Mouse (Mus musculus) heart, postnatal 36 days (tissue): ENCODE measurements around the gene Zfp213. TPM values are rescaled to one million over a fixed set of nuclear protein-coding genes. Genes with fewer than 3 reads are reported as not detected.
"Not testable (repeated sequence)": the region's sequence is repeated elsewhere in the genome, so short reads cannot be mapped to it uniquely, and the experiment has no call there.

ENCODE experiments used
- DNase-seq, 2 experiments: peaks; one replicate each; pipeline ENCODE4 v3.0.0; 2021 to 2022
- intact Hi-C: fragments of 180-260 bp; cut with DNase I; formaldehyde crosslinking; loops from one replicate; pipeline ENCODE4 v1.15.1; 2025
- total RNA-seq, 2 experiments: library from RNA; stranded (reverse); gene quantifications; 2 replicates each; pipeline ENCODE4 v1.2.3; 2021

Zfp213 gene
- total RNA-seq, 2 experiments from 2014 or later, result 4.9 to 5.1 TPM

- intact Hi-C loops, DNase-seq: not testable (repeated sequence)
These were observed 40.9 kb downstream of the Zfp213 start for GRCm38 (mm10) chr17:23522941-23523732.

DNA sequence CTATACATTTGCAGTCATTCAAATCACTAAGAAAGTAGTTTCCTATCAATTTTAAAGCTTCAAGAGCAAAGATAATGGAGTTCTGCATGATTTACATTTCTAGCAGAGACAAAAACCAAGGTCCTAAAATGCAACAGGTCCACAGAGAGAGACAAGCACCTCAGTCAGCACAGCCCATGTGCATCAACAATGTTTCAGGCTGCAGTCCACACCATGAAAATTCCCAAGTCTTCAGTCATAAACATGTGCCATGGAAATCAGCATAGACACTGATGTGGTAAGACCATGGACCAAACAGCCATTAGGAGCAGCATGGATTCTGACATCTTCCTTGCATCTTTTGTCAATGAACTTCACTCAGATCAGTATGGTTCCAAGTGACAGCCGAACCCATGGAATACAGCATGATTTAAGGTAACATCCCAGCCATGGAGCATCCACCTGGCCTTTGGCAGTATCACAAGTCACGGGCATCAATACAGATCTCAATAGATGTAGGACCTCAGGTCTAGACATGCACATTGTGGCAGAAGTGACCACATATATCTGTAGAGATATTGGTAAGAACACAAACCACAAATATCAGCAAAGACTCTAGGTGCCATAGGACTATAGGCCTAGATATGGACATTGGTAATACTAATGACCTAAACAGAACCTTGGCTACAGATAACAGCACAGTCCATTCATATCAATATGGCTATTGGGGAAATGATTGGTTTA lies 45.2 kb downstream of the Zfp213 start:
- DNase-seq, result no peak
- intact Hi-C loops, result no loop called here

Other genes starting within 250 kb of the Zfp213 start
- not detected for gene Vmn2r115, start 220.5 kb downstream of the Zfp213 start, total RNA-seq
- gene Vmn2r116, start 179.6 kb downstream of the Zfp213 start, total RNA-seq, result not detected
- gene Vmn2r117, start 84.5 kb downstream of the Zfp213 start, total RNA-seq, result not detected
- gene Zfp13, start 35.2 kb upstream of the Zfp213 start, total RNA-seq, result 1 to 10 TPM; 2.4 to 4.1 TPM
- not detected for gene Zscan10, start 36.6 kb upstream of the Zfp213 start, total RNA-seq
- gene Mmp25, start 81.0 kb upstream of the Zfp213 start, total RNA-seq, result under 1 TPM in 1 of 2 experiments, not detected in 1; 0.14 TPM
- gene Bicdl2, start 96.3 kb upstream of the Zfp213 start, total RNA-seq, result not detected
- gene Hcfc1r1, start 109.4 kb upstream of the Zfp213 start, total RNA-seq, result 100 to 1,000 TPM; 196 to 206 TPM
- 10 to 100 TPM; 11.6 to 11.7 TPM for gene Thoc6, start 109.6 kb upstream of the Zfp213 start, total RNA-seq
- 100 to 1,000 TPM in 1 of 2 experiments, 10 to 100 TPM in 1; 59.4 to 101 TPM for gene Tnfrsf12a, start 113.2 kb upstream of the Zfp213 start, total RNA-seq
- gene Cldn6, start 115.0 kb upstream of the Zfp213 start, total RNA-seq, result not detected
- not detected for gene Cldn9, start 119.8 kb upstream of the Zfp213 start, total RNA-seq
- gene 1520401A03Rik, start 158.5 kb upstream of the Zfp213 start, total RNA-seq, result not detected
- gene Pkmyt1, start 162.1 kb upstream of the Zfp213 start, total RNA-seq, result 1 to 10 TPM; 1.2 to 1.6 TPM
- gene Paqr4, start 176.6 kb upstream of the Zfp213 start, total RNA-seq, result 10 to 100 TPM; 20.0 to 28.5 TPM
- gene Kremen2, start 181.6 kb upstream of the Zfp213 start, total RNA-seq, result not detected
- gene Flywch1, start 207.4 kb upstream of the Zfp213 start, total RNA-seq, result 10 to 100 TPM; 31.8 to 33.3 TPM
- under 1 TPM; 0.78 to 0.81 TPM for gene Flywch2, start 221.8 kb upstream of the Zfp213 start, total RNA-seq
- 100 to 1,000 TPM; 154 to 159 TPM for gene Srrm2, start 226.3 kb upstream of the Zfp213 start, total RNA-seq